Mouse (Mus musculus) urinary bladder, adult 18-20 months (tissue): ENCODE data around the gene Bub1b.
A peak's percentile ranks its signal among the peaks of the same experiment; 100 is the strongest.

Experiments
- DNase-seq, 2 experiments: peaks; one replicate each; pipeline ENCODE4 v3.0.0; 2022; ENCODE audit warnings: low spot score in 2 of 2, mixed read lengths in 2 of 2

Gene Bub1b

GRCm38 (mm10) chr2:118664975-118665516 lies 67.0 kb downstream of the Bub1b start:
- DNase-seq: peak in 1 of 2 experiments; percentile 49

GRCm38 (mm10) chr2:118665616-118666015 lies 67.6 kb downstream of the Bub1b start:
- DNase-seq: no peak

- no peak for DNase-seq
Measured at GRCm38 (mm10) chr2:118667181-118667580, 69.2 kb downstream of the Bub1b start.

GRCm38 (mm10) chr2:118669245-118669644 lies 71.2 kb downstream of the Bub1b start:
- DNase-seq: no peak

GRCm38 (mm10) chr2:118669785-118670184 lies 71.8 kb downstream of the Bub1b start:
- no peak for DNase-seq

GRCm38 (mm10) chr2:118671728-118672127 lies 73.7 kb downstream of the Bub1b start:
- no peak for DNase-seq

GRCm38 (mm10) chr2:118673686-118674465 lies 75.9 kb downstream of the Bub1b start:
- DNase-seq: no peak

- peak in 1 of 2 experiments; percentile 55 for DNase-seq
Measured at GRCm38 (mm10) chr2:118674500-118674899, 76.5 kb downstream of the Bub1b start.

- no peak for DNase-seq
Measured at GRCm38 (mm10) chr2:118676839-118677741, 79.1 kb downstream of the Bub1b start.

GRCm38 (mm10) chr2:118677817-118678216 lies 79.8 kb downstream of the Bub1b start:
- peak in 1 of 2 experiments; percentile 53 for DNase-seq

GRCm38 (mm10) chr2:118679577-118679976 lies 81.6 kb downstream of the Bub1b start:
- DNase-seq: no peak

GRCm38 (mm10) chr2:118680926-118681325 lies 82.9 kb downstream of the Bub1b start:
- no peak for DNase-seq

- no peak for DNase-seq
Measured at GRCm38 (mm10) chr2:118682544-118683260, 84.7 kb downstream of the Bub1b start.

GRCm38 (mm10) chr2:118685088-118685487 lies 87.1 kb downstream of the Bub1b start:
- no peak for DNase-seq

- no peak for DNase-seq
Measured at GRCm38 (mm10) chr2:118686693-118687092, 88.7 kb downstream of the Bub1b start.

GRCm38 (mm10) chr2:118687791-118688190 lies 89.8 kb downstream of the Bub1b start:
- DNase-seq: no peak

GRCm38 (mm10) chr2:118689875-118690274 lies 91.9 kb downstream of the Bub1b start:
- DNase-seq: no peak
